Mouse (Mus musculus): ENCODE results near the gene Cd151. TPM values are rescaled to one million over a fixed set of nuclear protein-coding genes. Genes with fewer than 3 reads are reported as not detected.

Gene Cd151
- total and polyA plus RNA-seq, 2 experiments from 2014 or later, result 12.4 to 55.8 TPM

DNA sequence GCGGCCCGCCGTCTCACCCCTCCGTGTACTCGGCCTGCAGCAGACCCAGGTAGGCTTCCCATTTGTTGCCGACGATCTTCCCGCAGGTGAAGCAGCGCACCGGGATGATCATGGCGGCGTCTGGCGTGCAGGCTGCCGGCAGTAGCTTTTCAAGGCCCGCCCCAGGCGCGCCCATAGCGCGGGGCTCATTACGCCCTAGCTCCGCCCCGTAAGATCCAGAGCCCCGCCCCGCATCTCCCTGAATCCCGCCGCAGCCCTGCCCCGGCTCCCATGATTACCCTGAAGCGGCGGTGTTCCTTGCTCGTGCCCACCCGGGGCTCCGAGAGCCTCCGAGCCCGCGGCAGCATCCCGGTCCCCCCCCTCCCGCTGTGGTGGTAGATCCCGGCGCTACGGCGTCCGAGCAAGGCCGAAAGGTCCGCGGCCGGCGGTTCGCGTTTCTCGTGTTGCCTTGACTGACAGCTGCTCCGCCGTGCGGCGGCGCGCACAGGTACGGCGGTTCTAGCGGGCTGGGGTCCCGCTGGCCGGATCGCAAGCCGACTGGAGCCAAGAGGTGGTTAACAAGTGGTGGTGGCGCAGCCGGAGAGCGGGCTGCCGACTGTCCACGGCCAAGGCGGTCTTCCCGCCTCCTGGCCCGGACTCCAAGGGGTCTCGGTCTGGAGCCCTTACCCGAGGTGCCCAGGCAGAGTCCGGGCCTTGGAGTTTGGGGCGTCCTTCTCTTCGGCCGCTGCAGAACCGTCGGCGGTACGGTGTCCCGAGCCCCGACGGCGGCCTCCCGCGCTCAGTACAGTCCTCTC lies 8.0 kb downstream of the Cd151 start, which contains the start of the genes Polr2l and Tspan4:
Gene Polr2l, minus strand, starts transcription at position 122 of the 794 bp plus-strand sequence.
Gene Tspan4, plus strand, starts transcription at position 230 of the 794 bp plus-strand sequence.
- Histone ChIP-seq H3K27me3 (ENCODE audit: insufficient read depth, low read length) (no peaks in the 10 kb centered on the region), H3K36me3 (ENCODE audit: insufficient read depth) (peaks cover 17% of the 10 kb centered on the region), H3K4me1 (ENCODE audit: insufficient read depth) (peaks cover 9% of the 10 kb centered on the region), H3K27ac (ENCODE audit: low read depth, low read length) (peak within 1 kb of the TSS; percentile 83), H3K9me3 (ENCODE audit: low read length) (no peaks in the 10 kb centered on the region), H3K4me3 (ENCODE audit: low read depth, low read length) (peak within 1 kb of the TSS; percentile 69), H3K9ac (peak within 1 kb of the TSS; percentile 91), H3K4me2 (ENCODE audit: low read depth) (peak within 1 kb of the TSS; percentile 71)
- 1% methylated on average over 86 of the region's 87 CpGs for WGBS
- DNase-seq, result peak; percentile 91
- ATAC-seq, result peak; percentile 93
- peak; percentile 33; the same call in 1 of the 2 replicates for TF ChIP-seq CTCF (IDR thresholded peaks at IDR 0.05; ENCODE audit: low read depth)

DNA sequence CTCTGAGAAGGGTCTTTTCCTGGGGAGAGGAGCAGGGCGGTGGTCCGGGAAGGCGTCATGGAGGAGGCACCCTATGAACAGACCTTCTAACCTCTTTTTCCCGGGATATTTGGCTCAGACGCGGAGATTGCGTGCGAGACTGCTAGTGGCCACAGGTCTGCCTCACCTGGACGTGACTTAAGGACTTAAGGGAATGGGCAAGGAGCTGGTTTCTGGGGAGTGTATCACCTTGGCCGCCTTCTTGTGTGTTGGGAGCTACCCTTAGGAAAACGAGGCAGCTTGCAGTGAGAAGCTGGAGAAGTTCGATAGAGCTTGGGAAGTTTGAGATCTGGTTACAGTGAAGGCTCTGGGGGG lies 8.6 kb downstream of the Cd151 start:
- H3K9ac ChIP-seq, result peak overlapping the region; percentile 91
- peak overlapping the region; percentile 29; the same call in 1 of the 2 replicates for H3K27ac ChIP-seq (ENCODE audit: low read depth, low read length)
- DNase-seq (no peak), ATAC-seq (no peak)
- H3K9me3 ChIP-seq (ENCODE audit: low read length), result no peaks in the 10 kb centered on the region
- peaks cover 9% of the 10 kb centered on the region for H3K4me1 ChIP-seq (ENCODE audit: insufficient read depth)
- no peaks in the 10 kb centered on the region; the same call in 1 of the 2 replicates for H3K27me3 ChIP-seq (ENCODE audit: insufficient read depth, low read length)
- H3K36me3 ChIP-seq (ENCODE audit: insufficient read depth), result peaks cover 11% of the 10 kb centered on the region
- peak overlapping the region; percentile 71 for H3K4me2 ChIP-seq (ENCODE audit: low read depth)
- peak overlapping the region; percentile 69 for H3K4me3 ChIP-seq (ENCODE audit: low read depth, low read length)
- WGBS, result 2% methylated on average over 12 of the region's 12 CpGs
- TF ChIP-seq CTCF (IDR thresholded peaks at IDR 0.05; ENCODE audit: low read depth), result no peak

DNA sequence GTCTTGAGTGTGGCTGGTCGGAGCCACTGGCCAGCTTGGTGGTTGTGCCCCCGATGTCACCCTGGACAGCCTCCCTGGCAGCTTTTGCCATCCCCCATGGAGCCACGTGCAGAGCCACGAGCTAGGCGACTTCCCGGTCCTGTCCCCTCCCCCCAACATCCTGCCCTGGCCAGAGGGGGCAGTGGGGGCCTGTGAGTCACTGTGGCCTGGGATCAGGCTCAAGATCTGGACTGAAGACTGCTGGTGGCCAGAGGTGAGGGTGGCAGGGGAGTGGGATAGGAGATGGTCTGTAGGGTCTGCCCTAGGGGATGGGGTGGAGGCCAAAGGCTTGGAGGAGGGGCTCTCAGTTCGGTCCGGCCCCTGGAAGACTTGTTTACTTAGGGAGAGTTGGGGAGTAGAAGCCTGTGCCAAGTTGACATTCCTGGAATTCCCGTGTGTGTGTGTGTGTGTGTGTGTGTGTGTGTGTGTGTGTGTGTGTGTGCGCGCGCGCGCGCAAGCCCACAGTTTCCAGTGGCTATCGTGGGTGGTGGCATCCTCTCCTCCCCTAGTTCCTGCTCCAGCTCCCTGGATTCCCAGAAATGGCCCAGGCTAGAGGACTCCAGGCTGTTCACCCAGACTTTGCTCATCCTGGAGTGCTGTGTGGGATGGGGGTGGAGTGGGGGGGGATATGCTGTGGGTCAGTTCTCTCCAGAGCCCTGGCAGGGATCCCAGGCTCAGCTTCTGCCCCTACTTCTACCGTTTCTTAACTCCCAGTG lies 9.2 kb downstream of the Cd151 start:
- peaks cover 6% of the 10 kb centered on the region for H3K36me3 ChIP-seq (ENCODE audit: insufficient read depth)
- peak overlapping the region; percentile 29; the same call in 1 of the 2 replicates for H3K27ac ChIP-seq (ENCODE audit: low read depth, low read length)
- no peaks in the 10 kb centered on the region; the same call in 1 of the 2 replicates for H3K27me3 ChIP-seq (ENCODE audit: insufficient read depth, low read length)
- H3K9ac ChIP-seq, result no peak overlapping the region
- H3K4me2 ChIP-seq (ENCODE audit: low read depth), result peak overlapping the region; percentile 71
- 2% methylated on average over 16 of the region's 17 CpGs for WGBS
- TF ChIP-seq CTCF (IDR thresholded peaks at IDR 0.05; ENCODE audit: low read depth), result peak; percentile 34
- DNase-seq (peak; percentile 23), ATAC-seq (no peak)
- peaks cover 10% of the 10 kb centered on the region for H3K4me1 ChIP-seq (ENCODE audit: insufficient read depth)
- H3K9me3 ChIP-seq (ENCODE audit: low read length), result no peaks in the 10 kb centered on the region
- no peak overlapping the region for H3K4me3 ChIP-seq (ENCODE audit: low read depth, low read length)

DNA sequence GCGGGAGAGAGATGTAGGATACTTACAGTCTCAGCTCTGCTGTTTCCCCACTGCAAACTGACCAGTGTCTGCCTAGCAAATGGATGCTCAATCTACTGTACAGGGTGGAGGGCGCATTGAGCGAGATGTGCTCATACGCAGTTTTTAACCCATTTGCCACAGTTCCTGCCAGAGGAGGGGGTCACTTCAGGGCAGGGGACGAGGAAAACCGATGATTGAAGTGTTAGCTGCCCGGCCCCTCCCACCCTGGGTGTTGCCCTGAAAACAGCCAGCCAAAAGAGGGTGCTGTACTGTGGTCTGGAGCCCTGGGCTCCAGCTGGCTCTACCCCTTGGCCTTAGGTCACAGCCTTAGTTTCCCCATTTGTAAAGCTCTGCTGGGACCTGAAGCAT lies 9.8 kb downstream of the Cd151 start:
- Histone ChIP-seq H3K4me2 (ENCODE audit: low read depth) (peak overlapping the region; percentile 71; the same call in 1 of the 2 replicates), H3K4me3 (ENCODE audit: low read depth, low read length) (no peak overlapping the region)
- no peak for DNase-seq

DNA sequence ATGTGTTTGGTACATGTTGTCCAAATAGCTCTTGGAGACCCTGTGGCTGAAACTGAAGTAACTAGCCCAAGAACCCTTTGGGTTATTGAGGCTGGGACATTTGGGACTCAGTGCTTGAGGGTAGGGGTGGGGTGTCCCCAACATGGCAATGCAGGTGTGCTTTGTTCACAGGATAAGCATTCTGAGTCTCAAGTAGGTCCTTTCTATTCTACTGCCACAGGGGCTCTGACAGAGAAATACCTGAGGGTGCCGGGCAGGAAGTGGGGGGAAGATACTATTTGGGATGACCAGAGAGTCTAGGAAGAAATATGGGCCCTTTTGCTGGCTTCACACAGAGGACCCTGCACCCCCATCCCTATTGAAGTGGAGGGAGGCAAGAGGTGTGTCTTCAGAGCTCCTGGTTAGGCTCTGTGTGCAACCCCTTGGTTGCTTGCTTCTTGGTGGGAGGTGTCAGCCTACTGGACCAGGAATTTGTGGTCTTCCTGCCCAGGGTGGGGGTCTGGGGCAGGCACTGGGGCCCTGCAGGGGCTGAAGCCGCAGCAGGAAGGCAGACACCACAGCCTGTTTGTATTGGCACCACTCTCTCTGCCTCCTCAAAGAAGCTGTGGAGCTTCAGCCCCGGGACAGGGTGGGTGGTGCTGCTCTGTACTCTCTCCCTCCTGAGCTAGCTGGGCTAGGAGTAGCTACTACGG lies 10.5 kb downstream of the Cd151 start:
- H3K36me3 ChIP-seq (ENCODE audit: insufficient read depth), result no peaks in the 10 kb centered on the region; the same call in 1 of the 2 replicates
- ATAC-seq, result no peak
- no peak for TF ChIP-seq CTCF (IDR thresholded peaks at IDR 0.05; ENCODE audit: low read depth)
- WGBS, result 73% methylated on average over 4 of the region's 4 CpGs
- H3K27me3 ChIP-seq (ENCODE audit: insufficient read depth, low read length), result no peaks in the 10 kb centered on the region; the same call in 1 of the 2 replicates
- no peak overlapping the region for H3K27ac ChIP-seq (ENCODE audit: low read depth, low read length)
- H3K4me2 ChIP-seq (ENCODE audit: low read depth), result no peak overlapping the region
- H3K4me1 ChIP-seq (ENCODE audit: insufficient read depth), result peaks cover 13% of the 10 kb centered on the region
- no peak for DNase-seq
- H3K9me3 ChIP-seq (ENCODE audit: low read length), result no peaks in the 10 kb centered on the region
- H3K9ac ChIP-seq, result no peak overlapping the region
- H3K4me3 ChIP-seq (ENCODE audit: low read depth, low read length), result no peak overlapping the region

More for the DNA sequence above, 9.8 kb downstream of the Cd151 start:
- WGBS, result 15% methylated on average over 7 of the region's 7 CpGs
- no peak for ATAC-seq
- H3K27me3 ChIP-seq (ENCODE audit: insufficient read depth, low read length), result no peaks in the 10 kb centered on the region; the same call in 1 of the 2 replicates
- H3K4me1 ChIP-seq (ENCODE audit: insufficient read depth), result peaks cover 13% of the 10 kb centered on the region
- TF ChIP-seq CTCF (IDR thresholded peaks at IDR 0.05; ENCODE audit: low read depth), result no peak
- peaks cover 4% of the 10 kb centered on the region for H3K36me3 ChIP-seq (ENCODE audit: insufficient read depth)
- no peak overlapping the region for H3K27ac ChIP-seq (ENCODE audit: low read depth, low read length)
- no peak overlapping the region for H3K9ac ChIP-seq
- H3K9me3 ChIP-seq (ENCODE audit: low read length), result no peaks in the 10 kb centered on the region

DNA sequence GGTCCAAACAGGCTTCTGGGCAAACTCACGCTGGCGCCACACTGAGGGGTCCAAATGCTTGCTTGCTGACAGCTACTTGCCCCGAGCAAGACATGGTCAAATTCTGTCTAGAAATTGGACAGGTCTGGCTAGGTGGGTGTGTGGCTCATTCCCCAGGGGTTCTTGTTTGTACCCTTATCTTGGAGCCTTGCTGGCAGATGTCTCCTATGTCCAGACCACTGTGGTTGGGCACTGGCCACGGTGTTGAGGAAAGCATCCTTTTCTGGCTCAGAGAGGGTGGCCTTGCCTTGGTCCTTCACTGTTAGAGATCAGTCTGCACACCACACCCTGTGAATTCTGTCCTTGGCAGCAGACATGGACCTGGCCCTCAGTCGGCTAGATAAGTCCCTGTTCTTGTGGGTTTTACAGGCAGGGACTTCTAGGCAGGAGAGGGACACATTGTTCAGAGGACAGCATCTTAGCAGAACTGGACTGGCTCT lies 11.1 kb downstream of the Cd151 start:
- no peak for TF ChIP-seq CTCF (IDR thresholded peaks at IDR 0.05; ENCODE audit: low read depth)
- Histone ChIP-seq H3K27ac (ENCODE audit: low read depth, low read length) (no peak overlapping the region), H3K4me1 (ENCODE audit: insufficient read depth) (peaks cover 13% of the 10 kb centered on the region), H3K27me3 (ENCODE audit: insufficient read depth, low read length) (no peaks in the 10 kb centered on the region; the same call in 1 of the 2 replicates), H3K9me3 (ENCODE audit: low read length) (no peaks in the 10 kb centered on the region), H3K9ac (no peak overlapping the region), H3K4me2 (ENCODE audit: low read depth) (no peak overlapping the region), H3K36me3 (ENCODE audit: insufficient read depth) (no peaks in the 10 kb centered on the region), H3K4me3 (ENCODE audit: low read depth, low read length) (no peak overlapping the region)
- 78% methylated on average over 5 of the region's 5 CpGs for WGBS
- DNase-seq, result no peak
- no peak for ATAC-seq
